Mouse (Mus musculus): ENCODE measurements around the gene Dcp1b. TPM values are rescaled to one million over a fixed set of nuclear protein-coding genes. Genes with fewer than 3 reads are reported as not detected.

Dcp1b gene
- 19.4 and 24.7 TPM in 2 replicates for polyA plus RNA-seq (2012; rRNA removed)

GRCm38 (mm10) chr6:119175078-119175853, at the start of gene Dcp1b:
Gene Dcp1b (plus strand): TSS chr6:119175253.

DNA sequence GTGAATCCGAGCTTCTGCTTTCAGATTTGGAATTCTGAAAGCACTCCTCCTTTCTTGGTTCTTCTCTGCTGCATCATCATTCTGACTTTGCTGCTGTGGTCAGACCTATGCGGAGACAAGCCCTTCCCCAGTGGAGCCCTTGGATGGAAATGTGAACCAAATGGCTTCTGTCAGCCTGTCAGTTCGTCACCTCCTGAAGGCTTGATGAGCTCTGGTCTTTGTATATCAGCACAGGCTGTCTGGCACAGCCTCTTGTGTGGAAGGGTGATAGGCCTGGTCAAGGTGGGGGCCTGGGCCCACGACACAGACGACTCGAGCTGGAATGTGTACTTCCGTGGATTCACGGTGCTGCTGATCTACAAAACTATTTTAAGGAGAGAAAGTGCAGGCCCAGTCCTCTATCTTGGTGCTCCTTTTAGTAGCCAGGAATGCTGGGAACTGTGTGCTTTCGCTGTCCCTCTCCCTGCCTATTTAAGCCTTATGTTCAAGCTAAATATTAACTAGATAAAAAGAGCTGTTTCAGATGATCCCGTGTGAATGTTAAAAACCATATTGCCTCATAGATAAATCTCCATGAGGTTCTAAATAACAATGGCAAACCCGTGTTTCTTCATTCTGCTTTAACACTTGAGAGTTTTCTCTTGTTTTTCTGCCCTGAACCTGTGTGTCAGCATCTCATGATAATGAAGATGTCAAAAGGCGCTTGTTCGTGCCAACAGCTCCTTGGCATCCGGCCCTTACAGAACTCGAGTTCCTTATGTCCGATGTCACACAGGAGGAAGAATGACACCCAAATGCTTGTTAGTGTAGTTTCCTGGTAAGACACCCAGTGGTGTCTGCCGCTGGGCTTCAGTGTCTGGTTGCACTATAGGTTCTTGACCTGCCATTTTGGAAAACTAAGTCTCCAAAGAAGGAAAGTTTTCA, 21.6 kb downstream of the Dcp1b start, which contains the start of gene Cacna1c:
TSS of gene Cacna1c (minus strand) at position 37 of the 924 bp plus-strand sequence.

DNA sequence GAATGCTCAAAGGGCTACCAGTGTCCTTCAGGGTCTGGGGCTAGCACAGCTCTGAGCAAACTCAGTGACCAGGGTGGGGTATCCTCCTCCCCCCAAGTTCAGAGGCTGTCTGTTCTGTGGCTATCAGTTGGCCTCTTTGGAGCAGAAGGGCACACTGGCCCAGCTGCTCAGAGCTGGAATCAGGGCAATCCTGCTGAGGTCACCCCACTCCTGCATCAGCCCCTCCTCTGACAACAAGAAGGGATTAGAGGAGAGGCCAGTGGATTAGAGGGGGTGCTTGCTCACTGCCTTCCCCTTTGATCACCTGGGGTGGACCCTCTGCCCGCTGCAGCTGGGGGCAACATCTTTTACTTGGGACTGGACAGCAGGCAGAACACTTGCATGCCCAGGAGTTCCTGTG, 61.2 kb downstream of the Dcp1b start, which contains the start of gene Cacna2d4:
TSS of gene Cacna2d4 (plus strand) at position 286 of the 400 bp plus-strand sequence.

Other genes starting within 250 kb of the Dcp1b start
- 7.7 and 16.3 TPM in 2 replicates for gene Cacna1c, start 21.2 kb downstream of the Dcp1b start, polyA plus RNA-seq (2012; rRNA removed)
- gene Cacna2d4, start 61.3 kb downstream of the Dcp1b start, polyA plus RNA-seq (2012; rRNA removed), result 0.01 and 0.02 TPM in 2 replicates
- gene Lrtm2, start 155.5 kb downstream of the Dcp1b start, polyA plus RNA-seq (2012; rRNA removed), result 0.11 and 0.29 TPM in 2 replicates
- gene Adipor2, start 242.5 kb downstream of the Dcp1b start, polyA plus RNA-seq (2012; rRNA removed), result 30.0 and 40.9 TPM in 2 replicates